Mouse (Mus musculus): ENCODE results near the gene Tcea2.
A peak's percentile ranks its signal among the peaks of the same experiment; 100 is the strongest.

Gene Tcea2

GRCm38 (mm10) chr2:181715382-181715781, 35.3 kb downstream of the Tcea2 start:
- DNase-seq, result no peak

- DNase-seq, result no peak
These were observed 36.9 kb downstream of the Tcea2 start for GRCm38 (mm10) chr2:181716991-181717390.

- no peak for DNase-seq
These were observed 40.0 kb downstream of the Tcea2 start for GRCm38 (mm10) chr2:181720061-181720460.

- DNase-seq, result no peak
These were observed 41.1 kb downstream of the Tcea2 start for GRCm38 (mm10) chr2:181721200-181721599.

GRCm38 (mm10) chr2:181722213-181722612, 42.1 kb downstream of the Tcea2 start:
- DNase-seq, result peak; percentile 74

- DNase-seq, result no peak
These were observed 47.7 kb downstream of the Tcea2 start for GRCm38 (mm10) chr2:181727659-181728262.

GRCm38 (mm10) chr2:181730051-181730450, 49.9 kb downstream of the Tcea2 start:
- DNase-seq, result no peak
